Mouse (Mus musculus) midbrain, embryonic 16.5 days (tissue): ENCODE results near the gene Col4a1. TPM values are rescaled to one million over a fixed set of nuclear protein-coding genes. Genes with fewer than 3 reads are reported as not detected.

Source experiments
- ATAC-seq: fragments of 200-750 bp; cut with Nextera tagmentation; 2 replicates; pipeline ENCODE4 v1.8.0; 2017; ENCODE audit warnings: moderate TSS enrichment
- H3K27ac ChIP-seq: fragments of 300-500 bp; sonication (generic); 2 replicates; pipeline ENCODE4 v1.5.1; 2014; ENCODE audit warnings: mild to moderate bottlenecking, low read length, mixed read lengths
- H3K27me3 ChIP-seq: fragments of 300-500 bp; sonication (generic); 2 replicates; pipeline ENCODE4 v1.6.1; 2014; ENCODE audit warnings: low read depth, low read length, mixed read lengths; ENCODE audit not compliant: control insufficient read depth, insufficient read depth
- H3K36me3 ChIP-seq: fragments of 300-500 bp; sonication (generic); 2 replicates; pipeline ENCODE4 v1.6.1; 2014; ENCODE audit warnings: mild to moderate bottlenecking, low read length, moderate library complexity, mixed read lengths; ENCODE audit not compliant: control insufficient read depth, insufficient read depth
- H3K4me1 ChIP-seq: fragments of 300-500 bp; sonication (generic); 2 replicates; pipeline ENCODE4 v1.6.1; 2014; ENCODE audit warnings: mild to moderate bottlenecking, low read length, mixed read lengths; ENCODE audit not compliant: control insufficient read depth, insufficient read depth
- H3K4me2 ChIP-seq: fragments of 300-500 bp; sonication (generic); 2 replicates; pipeline ENCODE4 v1.6.1; 2014; ENCODE audit warnings: mild to moderate bottlenecking, low read length, mixed read lengths
- H3K4me3 ChIP-seq: fragments of 300-500 bp; sonication (generic); 2 replicates; pipeline ENCODE4 v1.5.1; 2014; ENCODE audit warnings: low read depth, mild to moderate bottlenecking, low read length, moderate library complexity, mixed read lengths
- H3K9ac ChIP-seq: fragments of 300-500 bp; sonication (generic); 2 replicates; pipeline ENCODE4 v1.6.1; 2014; ENCODE audit warnings: low read depth, low read length, mixed read lengths
- H3K9me3 ChIP-seq: fragments of 300-500 bp; sonication (generic); replicated peaks from 2 replicates; pipeline ENCODE4 v1.6.1; 2014; ENCODE audit warnings: mild to moderate bottlenecking, low read length, mixed read lengths; ENCODE audit not compliant: control insufficient read depth, poor library complexity, severe bottlenecking
- WGBS: fragments of 180-500 bp; shearing (Covaris S2); extraction: QIAGEN DNeasy Blood & Tissue Kit; methylation state at CpG from one replicate; pipeline ENCODE4 v1.1.7; 2014; 5-methylcytosine and 5-hydroxymethylcytosine counted together
- polyA plus RNA-seq: library from polyadenylated mRNA; unstranded; fragments of >200 nt; fragmentation: Nextera tagmentation; extraction: Ambion mirVana; gene quantifications from 2 replicates; pipeline ENCODE4 v1.2.1, GENCODE M21; 2015

The Col4a1 gene
- polyA plus RNA-seq, 1 experiment from 2014 or later: 73.6 TPM

DNA sequence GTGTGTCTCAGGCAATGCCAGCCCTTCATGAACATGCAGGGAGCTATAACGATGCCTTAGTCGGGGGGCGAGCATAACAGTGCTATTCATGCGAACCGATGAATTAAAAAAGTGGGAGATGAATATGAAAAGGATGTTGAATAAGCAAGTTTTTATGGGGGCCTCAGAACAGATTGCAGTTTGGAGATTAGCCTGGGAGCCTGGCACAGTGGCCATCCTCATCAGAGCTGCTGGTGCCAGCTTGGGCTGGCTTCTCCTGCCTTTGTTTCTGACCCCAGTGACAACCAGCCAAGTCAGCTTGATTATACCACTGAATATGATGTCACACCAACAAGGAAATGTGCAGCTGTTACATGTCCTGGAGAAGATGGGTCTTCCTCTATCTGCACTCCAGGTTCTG, 23.7 kb upstream of the Col4a1 start:
- 0 out of 2 replicates have a peak, but pooled peaks cover 5% of the 10 kb centered on the region for H3K4me1 ChIP-seq
- ATAC-seq: no peak
- H3K4me2 ChIP-seq: no peak overlapping the region
- no peak overlapping the region for H3K9ac ChIP-seq
- no peaks in the 10 kb centered on the region for H3K36me3 ChIP-seq
- H3K9me3 ChIP-seq: no peaks in the 10 kb centered on the region
- H3K27me3 ChIP-seq: no peaks in the 10 kb centered on the region
- 71% methylated on average over 5 of the region's 5 CpGs for WGBS
- no peak overlapping the region for H3K4me3 ChIP-seq
- no peak overlapping the region for H3K27ac ChIP-seq

GRCm38 (mm10) chr8:11335238-11335637, 22.6 kb upstream of the Col4a1 start:
- H3K4me2 ChIP-seq: no peak overlapping the region
- ATAC-seq: no peak
- 90% methylated on average over 4 of the region's 4 CpGs for WGBS

GRCm38 (mm10) chr8:11334493-11334892, 21.9 kb upstream of the Col4a1 start:
- Histone ChIP-seq H3K4me1 (0 out of 2 replicates have a peak, but pooled peaks cover 5% of the 10 kb centered on the region), H3K9me3 (no peaks in the 10 kb centered on the region), H3K4me3 (no peak overlapping the region), H3K36me3 (no peaks in the 10 kb centered on the region), H3K27ac (no peak overlapping the region), H3K4me2 (no peak overlapping the region), H3K9ac (no peak overlapping the region), H3K27me3 (no peaks in the 10 kb centered on the region)
- 93% methylated on average over 3 of the region's 3 CpGs for WGBS
- ATAC-seq: no peak

More at GRCm38 (mm10) chr8:11335238-11335637, 22.6 kb upstream of the Col4a1 start:
- Histone ChIP-seq H3K9me3 (no peaks in the 10 kb centered on the region), H3K4me1 (0 out of 2 replicates have a peak, but pooled peaks cover 5% of the 10 kb centered on the region), H3K4me3 (no peak overlapping the region), H3K9ac (no peak overlapping the region), H3K27ac (no peak overlapping the region), H3K27me3 (no peaks in the 10 kb centered on the region), H3K36me3 (no peaks in the 10 kb centered on the region)

DNA sequence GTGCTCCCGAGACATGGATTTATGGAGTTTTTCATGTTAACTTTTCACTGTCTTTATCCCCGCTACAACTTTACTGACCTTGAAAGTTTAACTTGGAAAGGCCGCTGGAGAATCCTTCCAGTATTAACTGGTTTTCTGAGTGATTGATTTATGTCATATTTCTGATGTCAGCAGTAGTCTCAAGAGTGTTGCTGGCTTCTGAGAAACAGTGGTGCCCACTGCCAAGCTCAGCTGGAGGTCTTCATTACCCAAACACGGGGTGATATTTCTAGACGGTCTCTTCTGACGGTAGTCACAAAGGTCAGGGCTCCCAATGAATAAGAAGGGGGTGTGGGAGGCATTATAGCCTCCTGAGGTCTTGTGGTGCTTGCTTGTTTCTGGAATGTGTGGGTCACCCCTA, 21.1 kb upstream of the Col4a1 start:
- Histone ChIP-seq H3K27ac (no peak overlapping the region), H3K4me1 (0 out of 2 replicates have a peak, but pooled peaks cover 5% of the 10 kb centered on the region), H3K4me3 (no peak overlapping the region), H3K4me2 (no peak overlapping the region), H3K9me3 (no peaks in the 10 kb centered on the region), H3K27me3 (no peaks in the 10 kb centered on the region), H3K9ac (no peak overlapping the region), H3K36me3 (no peaks in the 10 kb centered on the region)
- ATAC-seq: no peak
- 83% methylated on average over 6 of the region's 6 CpGs for WGBS

GRCm38 (mm10) chr8:11331561-11331960, 18.9 kb upstream of the Col4a1 start:
- no peak overlapping the region for H3K9ac ChIP-seq
- H3K27ac ChIP-seq: no peak overlapping the region
- no peak overlapping the region for H3K4me2 ChIP-seq
- H3K4me1 ChIP-seq: 0 out of 2 replicates have a peak, but pooled peaks cover 5% of the 10 kb centered on the region
- WGBS: 82% methylated on average over 4 of the region's 4 CpGs
- H3K27me3 ChIP-seq: no peaks in the 10 kb centered on the region
- no peak for ATAC-seq
- H3K9me3 ChIP-seq: no peaks in the 10 kb centered on the region
- H3K36me3 ChIP-seq: no peaks in the 10 kb centered on the region
- H3K4me3 ChIP-seq: no peak overlapping the region

GRCm38 (mm10) chr8:11327722-11328417, 15.2 kb upstream of the Col4a1 start:
- ATAC-seq: no peak
- H3K4me3 ChIP-seq: no peak overlapping the region
- H3K4me1 ChIP-seq: no peaks in the 10 kb centered on the region
- no peaks in the 10 kb centered on the region for H3K27me3 ChIP-seq
- no peak overlapping the region for H3K4me2 ChIP-seq
- no peaks in the 10 kb centered on the region for H3K36me3 ChIP-seq
- no peak overlapping the region for H3K27ac ChIP-seq
- no peaks in the 10 kb centered on the region for H3K9me3 ChIP-seq
- no peak overlapping the region for H3K9ac ChIP-seq
- 48% methylated on average over 5 of the region's 5 CpGs for WGBS

DNA sequence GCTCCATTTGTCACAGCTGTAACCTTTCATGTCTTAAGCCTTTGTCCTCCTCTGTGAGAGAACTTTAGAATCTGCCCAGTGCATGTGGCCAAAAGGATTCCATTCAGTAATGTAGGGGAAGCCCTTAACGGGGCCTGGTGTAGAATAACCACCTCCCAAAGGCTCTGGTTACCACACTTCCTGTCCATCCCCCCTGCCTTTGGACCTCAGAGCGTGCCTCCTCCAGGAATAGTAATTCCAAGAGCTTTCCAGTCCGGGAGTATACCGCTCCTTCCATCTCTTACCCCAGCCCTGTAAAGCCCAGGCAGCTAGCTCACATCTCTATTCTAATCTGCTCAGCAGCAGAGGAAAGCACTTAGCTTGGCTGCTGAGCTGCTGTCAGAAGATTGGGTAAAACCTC, 14.7 kb upstream of the Col4a1 start:
- Histone ChIP-seq H3K4me1 (no peaks in the 10 kb centered on the region), H3K9me3 (no peaks in the 10 kb centered on the region), H3K9ac (no peak overlapping the region), H3K27me3 (no peaks in the 10 kb centered on the region), H3K4me2 (no peak overlapping the region), H3K36me3 (no peaks in the 10 kb centered on the region), H3K27ac (no peak overlapping the region), H3K4me3 (no peak overlapping the region)
- 61% methylated on average over 4 of the region's 4 CpGs for WGBS
- no peak for ATAC-seq

DNA sequence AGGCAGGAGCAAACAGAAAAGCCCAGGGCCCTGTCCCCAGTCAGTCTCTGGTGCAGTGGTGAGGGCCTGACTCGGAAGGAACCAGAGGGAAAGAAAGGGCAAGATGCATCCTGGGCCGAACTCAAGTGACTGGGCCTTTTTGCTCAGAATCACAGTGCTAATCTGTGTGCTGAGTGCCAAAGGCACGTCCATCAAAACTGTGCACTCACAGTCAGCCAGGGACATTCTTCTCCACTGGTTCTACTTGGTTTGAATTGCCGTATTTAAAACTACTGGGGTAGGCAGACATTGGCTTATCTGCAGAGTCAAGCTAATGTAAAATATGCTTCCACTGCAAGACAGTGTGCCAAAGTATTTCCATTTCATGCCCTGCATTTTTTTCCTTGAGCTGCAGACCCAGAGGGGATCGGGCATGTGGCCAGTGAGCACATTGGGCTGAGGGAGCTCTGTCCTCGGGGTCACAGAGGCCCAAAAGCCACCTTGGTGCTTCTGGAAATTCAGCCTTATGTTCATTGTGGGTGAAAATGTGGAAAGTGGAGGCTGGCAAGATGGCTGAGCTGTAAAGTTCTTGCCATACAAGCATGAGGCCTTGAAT, 12.3 kb upstream of the Col4a1 start:
- H3K4me1 ChIP-seq: no peaks in the 10 kb centered on the region
- no peak overlapping the region for H3K4me3 ChIP-seq
- no peak for ATAC-seq
- no peaks in the 10 kb centered on the region for H3K27me3 ChIP-seq
- no peak overlapping the region for H3K4me2 ChIP-seq
- H3K9ac ChIP-seq: no peak overlapping the region
- H3K27ac ChIP-seq: no peak overlapping the region
- 70% methylated on average over 6 of the region's 6 CpGs for WGBS
- H3K9me3 ChIP-seq: no peaks in the 10 kb centered on the region
- no peaks in the 10 kb centered on the region for H3K36me3 ChIP-seq

DNA sequence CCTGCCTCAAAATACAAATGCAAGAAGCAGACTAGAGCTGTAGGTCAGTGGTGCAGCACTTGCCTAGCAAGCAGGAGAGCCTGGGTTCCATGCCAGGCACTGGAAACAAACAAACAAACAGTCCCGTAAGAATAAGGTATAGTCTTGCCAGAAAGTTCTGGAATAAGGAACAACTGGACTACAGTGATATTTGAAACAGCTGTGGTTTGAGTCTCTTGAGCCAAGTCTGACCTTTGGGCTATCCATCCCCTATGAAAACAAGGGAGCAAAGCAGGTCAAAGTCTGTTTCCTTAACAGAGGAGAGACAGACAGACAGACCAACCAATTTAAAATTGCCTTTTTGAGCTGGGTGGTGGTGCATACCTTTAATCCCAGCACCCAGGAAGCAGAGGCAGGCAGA, 11.1 kb upstream of the Col4a1 start:
- ATAC-seq: no peak
- no peak overlapping the region for H3K9ac ChIP-seq

More for the DNA sequence above, 11.1 kb upstream of the Col4a1 start:
- WGBS: 94% methylated on average over 1 of the region's 1 CpGs
- H3K27ac ChIP-seq: no peak overlapping the region
- no peaks in the 10 kb centered on the region for H3K9me3 ChIP-seq
- H3K4me3 ChIP-seq: no peak overlapping the region
- no peak overlapping the region for H3K4me2 ChIP-seq
- H3K36me3 ChIP-seq: no peaks in the 10 kb centered on the region
- H3K4me1 ChIP-seq: no peaks in the 10 kb centered on the region
- no peaks in the 10 kb centered on the region for H3K27me3 ChIP-seq
